Mouse (Mus musculus): ENCODE measurements around the gene Dhx8. TPM values are rescaled to one million over a fixed set of nuclear protein-coding genes. Genes with fewer than 3 reads are reported as not detected.

Dhx8 gene
- total RNA-seq, 2 experiments from 2014 or later: 33.2 to 38.4 TPM

- peak; percentile 95 for TF ChIP-seq CTCF (conservative IDR thresholded peaks at IDR 0.05)
- no peak overlapping the region for H3K27ac ChIP-seq
- H3K4me3 ChIP-seq: no peak overlapping the region
- peak; percentile 47 to 67 for DNase-seq (ENCODE audit: low spot score in 2 of 2)
Measured at GRCm38 (mm10) chr11:101763723-101764122, 31.0 kb downstream of the Dhx8 start.

- TF ChIP-seq CTCF (conservative IDR thresholded peaks at IDR 0.05): no peak
- Histone ChIP-seq H3K27ac (no peak overlapping the region), H3K4me3 (no peak overlapping the region)
- no peak for DNase-seq (ENCODE audit: low spot score in 2 of 2)
Measured at GRCm38 (mm10) chr11:101764546-101764945, 31.8 kb downstream of the Dhx8 start.

- no peak for TF ChIP-seq CTCF (conservative IDR thresholded peaks at IDR 0.05)
- Histone ChIP-seq H3K27ac (no peak overlapping the region), H3K4me3 (no peak overlapping the region)
- no peak for DNase-seq (ENCODE audit: low spot score in 2 of 2)
Measured at GRCm38 (mm10) chr11:101767326-101767725, 34.6 kb downstream of the Dhx8 start.

- H3K4me3 ChIP-seq: no peak overlapping the region
- TF ChIP-seq CTCF (conservative IDR thresholded peaks at IDR 0.05): no peak
- no peak for DNase-seq (ENCODE audit: low spot score in 2 of 2)
- no peak overlapping the region for H3K27ac ChIP-seq
Measured at GRCm38 (mm10) chr11:101768721-101769120, 36.0 kb downstream of the Dhx8 start.

GRCm38 (mm10) chr11:101770266-101770665, 37.5 kb downstream of the Dhx8 start:
- DNase-seq (ENCODE audit: low spot score in 2 of 2): no peak
- TF ChIP-seq CTCF (conservative IDR thresholded peaks at IDR 0.05): no peak
- no peak overlapping the region for H3K4me3 ChIP-seq

GRCm38 (mm10) chr11:101772027-101772426, 39.3 kb downstream of the Dhx8 start:
- H3K27ac ChIP-seq: no peak overlapping the region
- DNase-seq (ENCODE audit: low spot score in 2 of 2): no peak
- TF ChIP-seq CTCF (conservative IDR thresholded peaks at IDR 0.05): no peak
- no peak overlapping the region; the same call in 1 of the 2 replicates for H3K4me3 ChIP-seq

More at GRCm38 (mm10) chr11:101770266-101770665, 37.5 kb downstream of the Dhx8 start:
- H3K27ac ChIP-seq: no peak overlapping the region

GRCm38 (mm10) chr11:101772449-101772848, 39.7 kb downstream of the Dhx8 start:
- peak overlapping the region; percentile 18; the same call in 1 of the 2 replicates for H3K4me3 ChIP-seq
- no peak overlapping the region for H3K27ac ChIP-seq
- TF ChIP-seq CTCF (conservative IDR thresholded peaks at IDR 0.05): no peak
- no peak for DNase-seq (ENCODE audit: low spot score in 2 of 2)

- Histone ChIP-seq H3K4me3 (no peak overlapping the region), H3K27ac (no peak overlapping the region)
- TF ChIP-seq CTCF (conservative IDR thresholded peaks at IDR 0.05): no peak
- no peak for DNase-seq (ENCODE audit: low spot score in 2 of 2)
Measured at GRCm38 (mm10) chr11:101776846-101777245, 44.1 kb downstream of the Dhx8 start.

GRCm38 (mm10) chr11:101783135-101783534, 50.4 kb downstream of the Dhx8 start:
- Histone ChIP-seq H3K4me3 (no peak overlapping the region; the same call in 1 of the 2 replicates), H3K27ac (0 out of 2 replicates have a peak overlapping the region, but pooled peaks have one; percentile 81)
- peak; percentile 30 to 60 for DNase-seq (ENCODE audit: low spot score in 2 of 2)
- TF ChIP-seq CTCF (conservative IDR thresholded peaks at IDR 0.05): no peak

GRCm38 (mm10) chr11:101783584-101783983, 50.9 kb downstream of the Dhx8 start:
- DNase-seq (ENCODE audit: low spot score in 2 of 2): no peak
- H3K27ac ChIP-seq: peak overlapping the region; percentile 81
- H3K4me3 ChIP-seq: peak overlapping the region; percentile 64
- no peak for TF ChIP-seq CTCF (conservative IDR thresholded peaks at IDR 0.05)

- peak overlapping the region; percentile 81 for H3K27ac ChIP-seq
- TF ChIP-seq CTCF (conservative IDR thresholded peaks at IDR 0.05): no peak
- DNase-seq (ENCODE audit: low spot score in 2 of 2): no peak
- peak overlapping the region; percentile 64 for H3K4me3 ChIP-seq
Measured at GRCm38 (mm10) chr11:101784072-101784471, 51.4 kb downstream of the Dhx8 start.

GRCm38 (mm10) chr11:101784488-101785142, 51.9 kb downstream of the Dhx8 start:
- Histone ChIP-seq H3K4me3 (peak overlapping the region; percentile 64), H3K27ac (peak overlapping the region; percentile 81)
- no peak for TF ChIP-seq CTCF (conservative IDR thresholded peaks at IDR 0.05)
- DNase-seq (ENCODE audit: low spot score in 2 of 2): peak; percentile 16 to 29

GRCm38 (mm10) chr11:101785143-101785851, 52.6 kb downstream of the Dhx8 start, which contains the start of gene Etv4:
Gene Etv4 (minus strand): TSS chr11:101785371.
- TF ChIP-seq CTCF (conservative IDR thresholded peaks at IDR 0.05): no peak

More at GRCm38 (mm10) chr11:101785143-101785851, 52.6 kb downstream of the Dhx8 start, which contains the start of gene Etv4:
- H3K4me3 ChIP-seq: peak within 1 kb of the TSS; percentile 64
- DNase-seq (ENCODE audit: low spot score in 2 of 2): peak; percentile 89 to 94
- peak within 1 kb of the TSS; percentile 81 for H3K27ac ChIP-seq
